Mouse (Mus musculus): ENCODE measurements at regions not wholly inside any gene's neighbourhood (a gene's known extent, or its start where the extent isn't known, plus 50 kb on each side); places are given as distances from the start of the nearest gene placed in this dataset.

GRCm38 (mm10) chr1:137549659-137550058 lies 589.4 kb upstream of the Nr5a2 start:
- H3K4me3 ChIP-seq: no peak overlapping the region
- WGBS: 91% methylated on average over 1 of the region's 1 CpGs
- no peak overlapping the region for H3K27ac ChIP-seq
- H3K27me3 ChIP-seq (ENCODE audit: control insufficient read depth, insufficient read depth, low read length): no peaks in the 10 kb centered on the region
- H3K9ac ChIP-seq (ENCODE audit: low read depth, low read length): no peak overlapping the region
- DNase-seq: no peak
- TF ChIP-seq CTCF (IDR thresholded peaks at IDR 0.05) (no peak), EP300 (IDR thresholded peaks at IDR 0.05; ENCODE audit: insufficient read depth, low read depth, low read length) (no peak), POLR2A (IDR thresholded peaks at IDR 0.05; ENCODE audit: insufficient read depth, low read depth, low read length) (no peak)
- no peaks in the 10 kb centered on the region for H3K4me1 ChIP-seq (ENCODE audit: control insufficient read depth, insufficient read depth, low read length)
- no peaks in the 10 kb centered on the region for H3K36me3 ChIP-seq (ENCODE audit: control insufficient read depth, insufficient read depth, low read length)
- no peaks in the 10 kb centered on the region for H3K79me2 ChIP-seq (replicated peaks; ENCODE audit: control insufficient read depth, insufficient read depth, low read length)
- intact Hi-C loops (cut with DNase I): no loop called here

- Histone ChIP-seq H3K27ac (no peak overlapping the region), H3K27me3 (ENCODE audit: control insufficient read depth, insufficient read depth, low read length) (no peaks in the 10 kb centered on the region), H3K4me3 (no peak overlapping the region), H3K36me3 (ENCODE audit: control insufficient read depth, insufficient read depth, low read length) (no peaks in the 10 kb centered on the region), H3K4me1 (ENCODE audit: control insufficient read depth, insufficient read depth, low read length) (no peaks in the 10 kb centered on the region), H3K79me2 (replicated peaks; ENCODE audit: control insufficient read depth, insufficient read depth, low read length) (no peaks in the 10 kb centered on the region), H3K9ac (ENCODE audit: low read depth, low read length) (no peak overlapping the region)
- intact Hi-C loops (cut with DNase I): no loop called here
- TF ChIP-seq POLR2A (IDR thresholded peaks at IDR 0.05; ENCODE audit: insufficient read depth, low read depth, low read length) (no peak), EP300 (IDR thresholded peaks at IDR 0.05; ENCODE audit: insufficient read depth, low read depth, low read length) (no peak), CTCF (IDR thresholded peaks at IDR 0.05) (no peak)
- no peak for DNase-seq
Measured at GRCm38 (mm10) chr1:137545666-137546065, 585.4 kb upstream of the Nr5a2 start.

- Histone ChIP-seq H3K4me1 (ENCODE audit: control insufficient read depth, insufficient read depth, low read length) (no peaks in the 10 kb centered on the region), H3K27ac (no peak overlapping the region), H3K36me3 (ENCODE audit: control insufficient read depth, insufficient read depth, low read length) (no peaks in the 10 kb centered on the region), H3K79me2 (replicated peaks; ENCODE audit: control insufficient read depth, insufficient read depth, low read length) (no peaks in the 10 kb centered on the region), H3K4me3 (no peak overlapping the region), H3K27me3 (ENCODE audit: control insufficient read depth, insufficient read depth, low read length) (no peaks in the 10 kb centered on the region), H3K9ac (ENCODE audit: low read depth, low read length) (no peak overlapping the region)
- no peak for TF ChIP-seq POLR2A (IDR thresholded peaks at IDR 0.05; ENCODE audit: insufficient read depth, low read depth, low read length)
- TF ChIP-seq EP300 (IDR thresholded peaks at IDR 0.05; ENCODE audit: insufficient read depth, low read depth, low read length): no peak
- intact Hi-C loops (cut with DNase I): no loop called here
- WGBS: 68% methylated on average over 3 of the region's 3 CpGs
- DNase-seq: no peak
Measured at GRCm38 (mm10) chr1:137543828-137544227, 583.6 kb upstream of the Nr5a2 start.

GRCm38 (mm10) chr1:137541453-137541852 lies 581.2 kb upstream of the Nr5a2 start:
- no peak overlapping the region for H3K27ac ChIP-seq
- H3K9ac ChIP-seq (ENCODE audit: low read depth, low read length): no peak overlapping the region
- H3K4me1 ChIP-seq (ENCODE audit: control insufficient read depth, insufficient read depth, low read length): no peaks in the 10 kb centered on the region
- WGBS: 80% methylated on average over 9 of the region's 9 CpGs
- H3K79me2 ChIP-seq (replicated peaks; ENCODE audit: control insufficient read depth, insufficient read depth, low read length): no peaks in the 10 kb centered on the region
- no peak overlapping the region for H3K4me3 ChIP-seq
- no peak for DNase-seq
- H3K27me3 ChIP-seq (ENCODE audit: control insufficient read depth, insufficient read depth, low read length): no peaks in the 10 kb centered on the region
- no peaks in the 10 kb centered on the region for H3K36me3 ChIP-seq (ENCODE audit: control insufficient read depth, insufficient read depth, low read length)
- intact Hi-C loops (cut with DNase I): no loop called here
- TF ChIP-seq EP300 (IDR thresholded peaks at IDR 0.05; ENCODE audit: insufficient read depth, low read depth, low read length) (no peak), CTCF (IDR thresholded peaks at IDR 0.05) (no peak), POLR2A (IDR thresholded peaks at IDR 0.05; ENCODE audit: insufficient read depth, low read depth, low read length) (no peak)

- DNase-seq: no peak
- intact Hi-C loops (cut with DNase I): no loop called here
- Histone ChIP-seq H3K4me3 (no peak overlapping the region), H3K9ac (ENCODE audit: low read depth, low read length) (no peak overlapping the region), H3K27me3 (ENCODE audit: control insufficient read depth, insufficient read depth, low read length) (no peaks in the 10 kb centered on the region), H3K27ac (no peak overlapping the region), H3K4me1 (ENCODE audit: control insufficient read depth, insufficient read depth, low read length) (no peaks in the 10 kb centered on the region), H3K79me2 (replicated peaks; ENCODE audit: control insufficient read depth, insufficient read depth, low read length) (no peaks in the 10 kb centered on the region), H3K36me3 (ENCODE audit: control insufficient read depth, insufficient read depth, low read length) (no peaks in the 10 kb centered on the region)
- WGBS: 78% methylated on average over 12 of the region's 12 CpGs
- TF ChIP-seq EP300 (IDR thresholded peaks at IDR 0.05; ENCODE audit: insufficient read depth, low read depth, low read length) (no peak), POLR2A (IDR thresholded peaks at IDR 0.05; ENCODE audit: insufficient read depth, low read depth, low read length) (no peak), CTCF (IDR thresholded peaks at IDR 0.05) (no peak)
Measured at GRCm38 (mm10) chr1:137539424-137540116, 579.3 kb upstream of the Nr5a2 start.

GRCm38 (mm10) chr1:137514750-137515149 lies 554.5 kb upstream of the Nr5a2 start:
- H3K27ac ChIP-seq: no peak overlapping the region
- H3K27me3 ChIP-seq (ENCODE audit: control insufficient read depth, insufficient read depth, low read length): no peaks in the 10 kb centered on the region
- no peak overlapping the region for H3K4me3 ChIP-seq
- TF ChIP-seq EP300 (IDR thresholded peaks at IDR 0.05; ENCODE audit: insufficient read depth, low read depth, low read length) (no peak), POLR2A (IDR thresholded peaks at IDR 0.05; ENCODE audit: insufficient read depth, low read depth, low read length) (no peak), CTCF (IDR thresholded peaks at IDR 0.05) (no peak)
- intact Hi-C loops (cut with DNase I): no loop called here
- no peaks in the 10 kb centered on the region for H3K36me3 ChIP-seq (ENCODE audit: control insufficient read depth, insufficient read depth, low read length)
- H3K4me1 ChIP-seq (ENCODE audit: control insufficient read depth, insufficient read depth, low read length): no peaks in the 10 kb centered on the region
- no peaks in the 10 kb centered on the region for H3K79me2 ChIP-seq (replicated peaks; ENCODE audit: control insufficient read depth, insufficient read depth, low read length)
- no peak overlapping the region for H3K9ac ChIP-seq (ENCODE audit: low read depth, low read length)
- 97% methylated on average over 2 of the region's 2 CpGs for WGBS
- no peak for DNase-seq
